ENCODE assay signal across 13 mouse cellular contexts in genomic region chr10:95610666-95611330, GRCm38 (mm10). TPM values are rescaled to one million over a fixed set of nuclear protein-coding genes. Genes with fewer than 3 reads are reported as not detected.
A peak's percentile ranks its signal among the peaks of the same experiment; 100 is the strongest.
DNase-seq lines count a peak whose midpoint lies in the region; ATAC-seq and TF ChIP-seq lines count a peak whose summit lies in the region.
"Had no signal": no experiment of that assay in that cellular context is flagged by ENCODE, and none has a peak within 500 bp of the region (broad histone marks: within the 10 kb centered on the region; RNA-seq: fewer than 3 reads in every experiment).

No protein-coding gene starts in this region.

- H3K4me2 ChIP-seq in heart, postnatal 0 days (ENCODE audit: low read depth, low read length) = peak overlapping the region; percentile 52
- 0 out of 2 replicates have a peak overlapping the region, but pooled peaks have one; percentile 2 for H3K4me2 ChIP-seq in lung, embryonic 15.5 days
- peak overlapping the region; percentile 28; the same call in 1 of the 2 replicates for H3K4me2 ChIP-seq in neural tube, embryonic 13.5 days
- H3K4me2 ChIP-seq: forebrain, embryonic 15.5 days; intestine, embryonic 15.5 days had no signal

- H3K27ac ChIP-seq in heart, postnatal 0 days (ENCODE audit: low read depth) = peak overlapping the region; percentile 63
- H3K27ac ChIP-seq in lung, embryonic 15.5 days = no peak overlapping the region
- 0 out of 2 replicates have a peak overlapping the region, but pooled peaks have one; percentile 14 for H3K27ac ChIP-seq in neural tube, embryonic 13.5 days (replicated peaks)
- H3K27ac ChIP-seq: forebrain, embryonic 15.5 days; intestine, embryonic 15.5 days had no signal

- 0 out of 2 replicates have a peak, but pooled peaks have one; percentile 23 for ATAC-seq in cerebellum, adult (ENCODE audit: insufficient number of reproducible peaks, low FRiP score, low TSS enrichment)
- ATAC-seq in heart, postnatal 0 days (ENCODE audit: insufficient read depth, low read depth) = peak; percentile 72; the same call in 1 of the 2 replicates
- ATAC-seq in lung, embryonic 15.5 days (ENCODE audit: borderline replicate concordance, extremely low read depth, low FRiP score, low TSS enrichment) = no peak
- ATAC-seq in neural tube, embryonic 13.5 days (ENCODE audit: low read depth) = no peak
- ATAC-seq: forebrain, embryonic 15.5 days; intestine, embryonic 15.5 days had no signal

- no peaks in the 10 kb centered on the region for H3K36me3 ChIP-seq in heart, postnatal 0 days (replicated peaks; ENCODE audit: control insufficient read depth, insufficient read depth, low read length)
- no peaks in the 10 kb centered on the region for H3K36me3 ChIP-seq in lung, embryonic 15.5 days
- no peaks in the 10 kb centered on the region for H3K36me3 ChIP-seq in neural tube, embryonic 13.5 days
- H3K36me3 ChIP-seq: forebrain, embryonic 15.5 days; G1E; intestine, embryonic 15.5 days had no signal

- no peaks in the 10 kb centered on the region for H3K27me3 ChIP-seq in heart, postnatal 0 days (ENCODE audit: control insufficient read depth, insufficient read depth, low read length)
- H3K27me3 ChIP-seq in lung, embryonic 15.5 days = no peaks in the 10 kb centered on the region
- no peaks in the 10 kb centered on the region for H3K27me3 ChIP-seq in neural tube, embryonic 13.5 days
- H3K27me3 ChIP-seq: forebrain, embryonic 15.5 days; intestine, embryonic 15.5 days had no signal

- no peak overlapping the region for H3K9ac ChIP-seq in heart, postnatal 0 days (replicated peaks; ENCODE audit: low read depth, low read length)
- no peak overlapping the region for H3K9ac ChIP-seq in lung, embryonic 15.5 days
- no peak overlapping the region for H3K9ac ChIP-seq in neural tube, embryonic 13.5 days
- H3K9ac ChIP-seq: forebrain, embryonic 15.5 days; intestine, embryonic 15.5 days had no signal

- 0 out of 2 replicates have a peak overlapping the region, but pooled peaks have one; percentile 6 for H3K4me3 ChIP-seq in heart, postnatal 0 days (ENCODE audit: low read depth, low read length)
- H3K4me3 ChIP-seq in lung, embryonic 15.5 days = no peak overlapping the region
- no peak overlapping the region for H3K4me3 ChIP-seq in neural tube, embryonic 13.5 days
- H3K4me3 ChIP-seq: forebrain, embryonic 15.5 days; intestine, embryonic 15.5 days had no signal

- WGBS in heart, postnatal 0 days = 20% methylated on average over 13 of the region's 16 CpGs
- 45% methylated on average over 15 of the region's 16 CpGs for WGBS in lung, embryonic 15.5 days
- 38% methylated on average over 15 of the region's 16 CpGs for WGBS in neural tube, embryonic 13.5 days

- no peaks in the 10 kb centered on the region for H3K9me3 ChIP-seq in heart, postnatal 0 days (replicated peaks; ENCODE audit: control insufficient read depth, low read length)
- H3K9me3 ChIP-seq in lung, embryonic 15.5 days = no peaks in the 10 kb centered on the region
- H3K9me3 ChIP-seq in neural tube, embryonic 13.5 days = no peaks in the 10 kb centered on the region
- H3K9me3 ChIP-seq: forebrain, embryonic 15.5 days; G1E; intestine, embryonic 15.5 days had no signal

- H3K4me1 ChIP-seq in heart, postnatal 0 days (ENCODE audit: control insufficient read depth, insufficient read depth) = peaks cover 14% of the 10 kb centered on the region; the same call in 1 of the 2 replicates
- peaks cover 5% of the 10 kb centered on the region; the same call in 1 of the 2 replicates for H3K4me1 ChIP-seq in lung, embryonic 15.5 days
- peaks cover 13% of the 10 kb centered on the region for H3K4me1 ChIP-seq in neural tube, embryonic 13.5 days (replicated peaks)
- H3K4me1 ChIP-seq: forebrain, embryonic 15.5 days had no signal

- TF ChIP-seq CTCF in heart, postnatal 0 days (IDR thresholded peaks at IDR 0.05; ENCODE audit: low read depth) = no peak

- TF ChIP-seq EP300 in heart, postnatal 0 days (IDR thresholded peaks at IDR 0.05; ENCODE audit: low read depth) = no peak

- DNase-seq in cerebellum, postnatal 36 days = no peak
- DNase-seq in heart, postnatal 0 days (ENCODE audit: low spot score) = peak; percentile 36
- no peak for DNase-seq in heart, adult 9 months (ENCODE audit: low spot score in 2 of 2)
- no peak for DNase-seq in lung, postnatal 25 days (ENCODE audit: low spot score)
- DNase-seq in layer of hippocampus, postnatal 14 days (ENCODE audit: low spot score in 2 of 2) = no peak
- DNase-seq: cerebellum, adult 9-11 months; midbrain, embryonic 14.5 days had no signal

RNA-seq across cellular contexts. Expression of gene Nudt4, which starts 46.9 kb away (rescaled TPM):
- total RNA-seq in heart, postnatal 0 days (2014; rRNA removed; ENCODE audit: low replicate concordance) = 72.2 and 74.5 TPM in 2 replicates
- polyA plus RNA-seq in heart, postnatal 0 days (2015; fragmentation: Nextera tagmentation; extraction: Ambion mirVana) = 70.0 and 81.3 TPM in 2 replicates
- 64.3 and 65.2 TPM in 2 replicates for polyA plus RNA-seq in lung, embryonic 15.5 days (2015; fragmentation: Nextera tagmentation; extraction: Ambion mirVana)
- 94.1 and 101 TPM in 2 replicates for polyA plus RNA-seq in neural tube, embryonic 13.5 days (2015; fragmentation: Nextera tagmentation; extraction: Ambion mirVana)
- total RNA-seq in layer of hippocampus, postnatal 14 days (2021) = 10 to 100 TPM; 86.1 to 89.8 TPM

Comparison
In these comparisons a context has a peak if more than half of its experiments do, and no peak if none do; other contexts are left out.
1. ATAC-seq: peak in cerebellum, adult (single experiment) and heart, postnatal 0 days (single experiment); none in lung, embryonic 15.5 days (single experiment) and neural tube, embryonic 13.5 days (single experiment).
2. H3K4me2 ChIP-seq: peak in every context shown above with its lines; median percentile 52 in heart, postnatal 0 days; 28 in neural tube, embryonic 13.5 days; 2 in lung, embryonic 15.5 days.